Mouse (Mus musculus) forebrain, embryonic 16.5 days (tissue): ENCODE measurements around the gene Mtch1. TPM values are rescaled to one million over a fixed set of nuclear protein-coding genes. Genes with fewer than 3 reads are reported as not detected.
"Not testable (repeated sequence)": the region's sequence is repeated elsewhere in the genome, so short reads cannot be mapped to it uniquely, and the experiment has no call there.

Source experiments
- ATAC-seq: fragments of 200-750 bp; cut with Nextera tagmentation; 2 replicates; pipeline ENCODE4 v1.8.0; 2017; ENCODE audit warnings: mild to moderate bottlenecking, moderate library complexity
- H3K27ac ChIP-seq: fragments of 300-500 bp; sonication (generic); 2 replicates; pipeline ENCODE4 v1.5.1; 2014; ENCODE audit warnings: low read length, control low read depth
- H3K27me3 ChIP-seq: fragments of 300-500 bp; sonication (generic); replicated peaks from 2 replicates; pipeline ENCODE4 v1.6.1; 2014; ENCODE audit warnings: low read length; ENCODE audit not compliant: control insufficient read depth, insufficient read depth
- H3K36me3 ChIP-seq: fragments of 300-500 bp; sonication (generic); 2 replicates; pipeline ENCODE4 v1.6.1; 2014; ENCODE audit not compliant: control insufficient read depth, insufficient read depth
- H3K4me1 ChIP-seq: fragments of 300-500 bp; sonication (generic); replicated peaks from 2 replicates; pipeline ENCODE4 v1.6.1; 2014; ENCODE audit warnings: low read length; ENCODE audit not compliant: control insufficient read depth, insufficient read depth
- H3K4me2 ChIP-seq: fragments of 300-500 bp; sonication (generic); 2 replicates; pipeline ENCODE4 v1.6.1; 2014; ENCODE audit warnings: mild to moderate bottlenecking, low read length, control low read depth
- H3K4me3 ChIP-seq: fragments of 300-500 bp; sonication (generic); replicated peaks from 2 replicates; pipeline ENCODE4 v1.5.1; 2014; ENCODE audit warnings: mild to moderate bottlenecking, low read length, control low read depth
- H3K9ac ChIP-seq: fragments of 300-500 bp; sonication (generic); replicated peaks from 2 replicates; pipeline ENCODE4 v1.6.1; 2014; ENCODE audit warnings: low read depth, low read length, control low read depth
- H3K9me3 ChIP-seq: fragments of 300-500 bp; sonication (generic); 2 replicates; pipeline ENCODE4 v1.6.1; 2016; ENCODE audit warnings: low read length; ENCODE audit not compliant: control insufficient read depth
- WGBS: fragments of 180-500 bp; shearing (Covaris S2); extraction: QIAGEN DNeasy Blood & Tissue Kit; methylation state at CpG from one replicate; pipeline ENCODE4 v1.1.7; 2014; 5-methylcytosine and 5-hydroxymethylcytosine counted together
- polyA plus RNA-seq: library from polyadenylated mRNA; unstranded; fragments of >200 nt; fragmentation: Nextera tagmentation; extraction: Ambion mirVana; gene quantifications from 2 replicates; pipeline ENCODE4 v1.2.1, GENCODE M21; 2015

Mtch1 gene
- polyA plus RNA-seq, 1 experiment from 2014 or later, result 434 TPM

DNA sequence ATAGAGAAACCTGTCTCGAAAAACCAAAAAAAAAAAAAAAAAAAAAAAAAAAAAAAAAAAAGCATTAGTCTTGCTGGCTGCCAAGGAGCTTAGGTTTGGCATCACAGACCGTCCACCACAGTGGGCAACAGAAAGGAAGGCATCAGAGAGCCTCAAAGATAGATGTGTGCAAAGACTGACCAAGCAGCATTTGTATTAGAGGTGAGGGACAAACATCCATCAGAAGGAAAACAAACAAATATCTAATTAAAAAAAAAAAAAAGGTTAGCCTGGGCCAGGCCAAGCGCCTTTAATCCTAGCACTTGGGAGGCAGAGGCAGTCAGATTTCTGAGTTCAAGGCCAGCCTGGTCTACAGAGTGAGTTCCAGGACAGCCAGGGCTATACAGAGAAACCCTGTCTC lies 30.4 kb downstream of the Mtch1 start, which contains the start of gene Pi16:
TSS of gene Pi16 (plus strand) at position 301 of the 400 bp plus-strand sequence.
- not testable (repeated sequence) for H3K27me3 ChIP-seq, ATAC-seq, H3K36me3 ChIP-seq, H3K4me1 ChIP-seq, H3K9me3 ChIP-seq, H3K27ac ChIP-seq, H3K9ac ChIP-seq, H3K4me2 ChIP-seq, H3K4me3 ChIP-seq
- WGBS, result 92% methylated on average over 3 of the region's 3 CpGs

DNA sequence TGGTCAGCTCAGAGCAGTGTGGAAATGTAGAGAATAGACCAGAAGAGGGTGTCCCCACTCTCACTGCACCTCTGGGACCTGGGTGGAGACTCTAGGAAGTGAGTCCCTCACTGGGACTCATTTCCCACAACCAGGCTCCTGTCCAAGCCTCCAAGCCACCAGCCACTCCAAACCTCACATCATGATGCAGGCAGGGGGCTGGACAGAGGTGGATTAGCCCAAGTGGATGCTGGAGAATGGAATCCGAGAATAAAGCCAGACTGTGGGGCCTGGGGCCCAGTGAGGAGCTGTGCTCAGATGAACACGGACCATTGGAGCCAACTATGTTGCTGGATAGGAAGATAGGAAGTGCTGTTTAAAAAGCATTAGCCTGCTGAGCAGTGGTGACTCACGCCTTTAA lies 30.8 kb downstream of the Mtch1 start:
- Histone ChIP-seq H3K27me3 (peaks cover 1% of the 10 kb centered on the region; the same call in 1 of the 2 replicates), H3K9me3 (no peaks in the 10 kb centered on the region), H3K9ac (no peak overlapping the region), H3K4me3 (no peak overlapping the region), H3K4me1 (no peaks in the 10 kb centered on the region), H3K36me3 (no peaks in the 10 kb centered on the region), H3K4me2 (no peak overlapping the region), H3K27ac (no peak overlapping the region)
- 53% methylated on average over 3 of the region's 3 CpGs for WGBS
- ATAC-seq, result no peak

- 46% methylated on average over 9 of the region's 9 CpGs for WGBS
- Histone ChIP-seq H3K9me3 (no peaks in the 10 kb centered on the region), H3K9ac (no peak overlapping the region), H3K4me1 (no peaks in the 10 kb centered on the region), H3K4me3 (no peak overlapping the region), H3K27ac (no peak overlapping the region), H3K27me3 (no peaks in the 10 kb centered on the region), H3K4me2 (no peak overlapping the region), H3K36me3 (no peaks in the 10 kb centered on the region)
- no peak for ATAC-seq
These were observed 31.9 kb downstream of the Mtch1 start for GRCm38 (mm10) chr17:29315672-29316465.

DNA sequence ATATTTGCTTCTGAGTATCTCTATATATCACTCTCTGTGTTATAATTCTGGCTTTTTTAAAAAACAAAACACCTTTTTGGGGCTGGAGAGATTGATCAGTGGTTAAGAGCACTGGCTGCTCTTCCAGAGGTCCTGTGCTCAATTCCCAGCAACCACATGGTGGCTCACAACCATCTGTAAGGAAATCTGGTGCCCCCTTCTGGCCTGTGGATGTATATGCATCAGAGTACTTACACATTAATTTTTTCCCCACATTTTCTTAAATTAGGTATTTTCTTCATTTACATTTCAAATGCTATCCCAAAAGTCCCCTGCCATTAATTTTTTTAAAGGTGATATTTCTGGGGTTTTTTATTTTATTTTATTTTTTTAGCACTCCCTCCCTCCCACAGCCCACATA lies 34.4 kb downstream of the Mtch1 start:
- Histone ChIP-seq H3K27me3 (no peaks in the 10 kb centered on the region), H3K4me1 (no peaks in the 10 kb centered on the region), H3K27ac (no peak overlapping the region), H3K4me2 (no peak overlapping the region), H3K36me3 (no peaks in the 10 kb centered on the region), H3K9ac (no peak overlapping the region), H3K4me3 (no peak overlapping the region), H3K9me3 (no peaks in the 10 kb centered on the region)
- ATAC-seq, result no peak

DNA sequence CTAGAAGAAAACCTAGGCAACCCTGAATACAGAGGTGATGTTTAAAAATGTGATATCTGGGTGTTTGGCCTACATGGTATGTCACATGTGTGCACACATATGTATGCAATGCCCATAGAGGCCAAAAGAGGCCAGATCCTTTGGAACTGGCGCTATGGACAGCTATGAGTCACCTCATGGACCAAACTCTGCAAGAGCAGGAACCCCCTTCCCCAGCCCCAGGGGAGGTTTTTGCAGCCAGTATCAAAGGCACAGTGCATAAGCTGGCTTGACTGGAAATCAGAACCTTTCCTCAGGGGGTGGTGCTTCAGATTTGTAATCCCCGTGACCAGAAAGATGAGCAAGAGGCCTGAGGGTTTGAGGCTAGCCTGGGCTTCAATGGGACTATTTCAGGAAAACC lies 35.7 kb downstream of the Mtch1 start:
- Histone ChIP-seq H3K27me3 (no peaks in the 10 kb centered on the region), H3K4me2 (no peak overlapping the region), H3K36me3 (no peaks in the 10 kb centered on the region), H3K9me3 (no peaks in the 10 kb centered on the region), H3K4me3 (no peak overlapping the region), H3K4me1 (no peaks in the 10 kb centered on the region), H3K27ac (no peak overlapping the region), H3K9ac (no peak overlapping the region)
- 100% methylated on average over 2 of the region's 2 CpGs for WGBS
- ATAC-seq, result no peak

GRCm38 (mm10) chr17:29311602-29312001 lies 36.1 kb downstream of the Mtch1 start:
- 84% methylated on average over 8 of the region's 8 CpGs for WGBS

GRCm38 (mm10) chr17:29310056-29310623 lies 37.6 kb downstream of the Mtch1 start:
- Histone ChIP-seq H3K9ac (no peak overlapping the region), H3K4me1 (no peaks in the 10 kb centered on the region; the same call in 1 of the 2 replicates), H3K27ac (no peak overlapping the region), H3K4me2 (no peak overlapping the region), H3K27me3 (no peaks in the 10 kb centered on the region), H3K9me3 (no peaks in the 10 kb centered on the region), H3K4me3 (no peak overlapping the region), H3K36me3 (no peaks in the 10 kb centered on the region)
- 77% methylated on average over 21 of the region's 21 CpGs for WGBS
- ATAC-seq, result no peak

More at GRCm38 (mm10) chr17:29311602-29312001, 36.1 kb downstream of the Mtch1 start:
- Histone ChIP-seq H3K27ac (no peak overlapping the region), H3K27me3 (no peaks in the 10 kb centered on the region), H3K36me3 (no peaks in the 10 kb centered on the region), H3K4me1 (no peaks in the 10 kb centered on the region), H3K4me3 (no peak overlapping the region), H3K4me2 (no peak overlapping the region), H3K9me3 (no peaks in the 10 kb centered on the region), H3K9ac (no peak overlapping the region)
- no peak for ATAC-seq

- H3K4me1 ChIP-seq, result peaks cover 3% of the 10 kb centered on the region; the same call in 1 of the 2 replicates
- ATAC-seq, result no peak
- WGBS, result 71% methylated on average over 7 of the region's 7 CpGs
- no peak overlapping the region for H3K27ac ChIP-seq
- no peak overlapping the region for H3K9ac ChIP-seq
- no peak overlapping the region for H3K4me3 ChIP-seq
- peaks cover 7% of the 10 kb centered on the region; the same call in 1 of the 2 replicates for H3K36me3 ChIP-seq
- no peaks in the 10 kb centered on the region for H3K27me3 ChIP-seq
- H3K9me3 ChIP-seq, result no peaks in the 10 kb centered on the region
- H3K4me2 ChIP-seq, result no peak overlapping the region
These were observed 41.9 kb downstream of the Mtch1 start for GRCm38 (mm10) chr17:29305871-29306270.

GRCm38 (mm10) chr17:29305058-29305806 lies 42.5 kb downstream of the Mtch1 start:
- Histone ChIP-seq H3K9ac (no peak overlapping the region), H3K4me1 (peaks cover 3% of the 10 kb centered on the region; the same call in 1 of the 2 replicates), H3K4me3 (no peak overlapping the region), H3K9me3 (no peaks in the 10 kb centered on the region), H3K27me3 (no peaks in the 10 kb centered on the region), H3K27ac (no peak overlapping the region), H3K4me2 (no peak overlapping the region), H3K36me3 (peaks cover 8% of the 10 kb centered on the region; the same call in 1 of the 2 replicates)
- no peak for ATAC-seq
- 33% methylated on average over 15 of the region's 15 CpGs for WGBS
